Mouse (Mus musculus) G1E (cell line): ENCODE measurements around the gene Cks1brt. TPM values are rescaled to one million over a fixed set of nuclear protein-coding genes. Genes with fewer than 3 reads are reported as not detected.
"Not testable (repeated sequence)": the region's sequence is repeated elsewhere in the genome, so short reads cannot be mapped to it uniquely, and the experiment has no call there.

Experiments used
- ATAC-seq: 2 replicates; pipeline ENCODE4 v1.8.0; 2016; ENCODE audit warnings: mild to moderate bottlenecking; ENCODE audit not compliant: insufficient number of reproducible peaks, poor library complexity, low FRiP score, severe bottlenecking; ENCODE audit errors: extremely low read depth
- DNase-seq: peaks from one replicate; pipeline ENCODE4 v3.0.0; 2012; ENCODE audit warnings: low spot score
- H3K27me3 ChIP-seq: 2 replicates; pipeline ENCODE4 v1.6.1; 2012; ENCODE audit warnings: mild to moderate bottlenecking, low read length, inconsistent platforms; ENCODE audit not compliant: insufficient read depth
- H3K36me3 ChIP-seq: replicated peaks from 2 replicates; pipeline ENCODE3; 2012; ENCODE audit warnings: mild to moderate bottlenecking, inconsistent platforms
- H3K4me1 ChIP-seq: 2 replicates; pipeline ENCODE4 v1.6.1; 2012; ENCODE audit warnings: low read depth, low read length, inconsistent platforms, mixed read lengths; ENCODE audit not compliant: insufficient read depth
- H3K4me3 ChIP-seq: 2 replicates; pipeline ENCODE4 v1.5.1; 2012; ENCODE audit warnings: low read depth, mild to moderate bottlenecking, inconsistent platforms, low read length, moderate library complexity, mixed read lengths
- H3K9me3 ChIP-seq: replicated peaks from 2 replicates; pipeline ENCODE4 v1.6.1; 2012; ENCODE audit warnings: inconsistent platforms
- CTCF ChIP-seq: IDR thresholded peaks from 2 replicates; pipeline ENCODE4 v1.5.1; 2012; ENCODE audit warnings: low read depth, low read length, inconsistent platforms, mixed read lengths
- GATA1 ChIP-seq: IDR thresholded peaks from 2 replicates; pipeline ENCODE4 v1.6.1; 2012; ENCODE audit warnings: borderline replicate concordance, low read length, inconsistent platforms, mixed read lengths
- GATA2 ChIP-seq: IDR thresholded peaks from 2 replicates; pipeline ENCODE4 v1.6.1; 2012; ENCODE audit warnings: low read depth, low read length, inconsistent platforms, borderline replicate concordance
- POLR2AphosphoS5 ChIP-seq: IDR thresholded peaks from 2 replicates; pipeline ENCODE4 v1.6.1; 2012; ENCODE audit warnings: low read depth, low read length, inconsistent platforms; ENCODE audit not compliant: insufficient replicate concordance
- TAL1 ChIP-seq: conservative IDR thresholded peaks from 2 replicates; pipeline ENCODE4 v1.6.1; 2012; ENCODE audit warnings: low read depth, low read length, inconsistent platforms, mixed read lengths
- polyA plus RNA-seq: library from polyadenylated mRNA; stranded (reverse); fragments of >175 nt; gene quantifications from 2 replicates; pipeline ENCODE4 v1.2.3, GENCODE M21; 2012
- total RNA-seq, 2 experiments: library from RNA; stranded (forward) in 1 of 2; stranded (reverse) in 1 of 2; fragments of 200-1000 nt in 1 of 2; fragments of >200 nt in 1 of 2; fragmentation: Nextera tagmentation in 1 of 2; gene quantifications; 2 replicates each; pipeline ENCODE4 v1.2.3; 2014 to 2017

Gene Cks1brt
- total and polyA plus RNA-seq, 3 experiments, result 0.16 TPM; not detected in 2

GRCm38 (mm10) chr8:85122995-85123394 lies 28.7 kb upstream of the Cks1brt start, which contains the start of gene Zfp791:
Gene Zfp791 (minus strand): TSS chr8:85123095.
- ATAC-seq, result no peak
- no peak within 1 kb of the TSS for H3K4me3 ChIP-seq
- no peak for TF ChIP-seq GATA2
- TF ChIP-seq GATA1, result no peak
- TF ChIP-seq POLR2AphosphoS5, result no peak
- TF ChIP-seq CTCF, result no peak
- TF ChIP-seq TAL1, result no peak

GRCm38 (mm10) chr8:85123691-85124090 lies 28.0 kb upstream of the Cks1brt start:
- Histone ChIP-seq H3K9me3 (no peaks in the 10 kb centered on the region; the same call in 1 of the 2 replicates), H3K4me1 (no peaks in the 10 kb centered on the region), H3K4me3 (no peak overlapping the region), H3K36me3 (no peaks in the 10 kb centered on the region), H3K27me3 (peaks cover 12% of the 10 kb centered on the region)
- DNase-seq, result no peak
- TF ChIP-seq GATA2 (no peak), GATA1 (no peak), CTCF (no peak), POLR2AphosphoS5 (no peak), TAL1 (no peak)
- ATAC-seq, result no peak

More at GRCm38 (mm10) chr8:85122995-85123394, 28.7 kb upstream of the Cks1brt start, which contains the start of gene Zfp791:
- Histone ChIP-seq H3K4me1 (no peaks in the 10 kb centered on the region), H3K27me3 (peaks cover 12% of the 10 kb centered on the region), H3K36me3 (no peaks in the 10 kb centered on the region), H3K9me3 (no peaks in the 10 kb centered on the region; the same call in 1 of the 2 replicates)
- no peak for DNase-seq

- ATAC-seq (peak; percentile 28; the same call in 1 of the 2 replicates), DNase-seq (peak; percentile 16)
- Histone ChIP-seq H3K4me1 (peaks cover 8% of the 10 kb centered on the region), H3K4me3 (no peak overlapping the region), H3K27me3 (peaks cover 3% of the 10 kb centered on the region; the same call in 1 of the 2 replicates), H3K9me3 (no peaks in the 10 kb centered on the region; the same call in 1 of the 2 replicates), H3K36me3 (no peaks in the 10 kb centered on the region)
- no peak for TF ChIP-seq POLR2AphosphoS5
- no peak for TF ChIP-seq TAL1
- TF ChIP-seq GATA2, result no peak
- TF ChIP-seq CTCF, result no peak
- TF ChIP-seq GATA1, result no peak
Measured at GRCm38 (mm10) chr8:85132335-85132734, 19.4 kb upstream of the Cks1brt start.

GRCm38 (mm10) chr8:85135690-85136089 lies 16.0 kb upstream of the Cks1brt start:
- not testable (repeated sequence) for H3K4me1 ChIP-seq, ATAC-seq, DNase-seq, H3K27me3 ChIP-seq, H3K9me3 ChIP-seq, H3K4me3 ChIP-seq, H3K36me3 ChIP-seq

- TF ChIP-seq CTCF (no peak), POLR2AphosphoS5 (no peak)
- H3K27me3 ChIP-seq, result 0 out of 2 replicates have a peak, but pooled peaks cover 3% of the 10 kb centered on the region
- no peaks in the 10 kb centered on the region for H3K4me1 ChIP-seq
- no peaks in the 10 kb centered on the region for H3K36me3 ChIP-seq
- H3K9me3 ChIP-seq, result peaks cover 2% of the 10 kb centered on the region; the same call in 1 of the 2 replicates
- no peak overlapping the region for H3K4me3 ChIP-seq
- ATAC-seq, result no peak
- no peak for DNase-seq
Measured at GRCm38 (mm10) chr8:85142516-85142915, 9.2 kb upstream of the Cks1brt start.

- ATAC-seq, result no peak
- peak; percentile 8 for DNase-seq
- TF ChIP-seq GATA1 (no peak), GATA2 (no peak), CTCF (no peak), POLR2AphosphoS5 (no peak), TAL1 (no peak)
- Histone ChIP-seq H3K36me3 (no peaks in the 10 kb centered on the region), H3K4me1 (no peaks in the 10 kb centered on the region), H3K27me3 (peaks cover 3% of the 10 kb centered on the region; the same call in 1 of the 2 replicates), H3K9me3 (no peaks in the 10 kb centered on the region), H3K4me3 (no peak overlapping the region)
Measured at GRCm38 (mm10) chr8:85171291-85171690, 19.6 kb downstream of the Cks1brt start.

- H3K4me1 ChIP-seq, result no peaks in the 10 kb centered on the region
Measured at GRCm38 (mm10) chr8:85175892-85176291, 24.2 kb downstream of the Cks1brt start.

More at GRCm38 (mm10) chr8:85175892-85176291, 24.2 kb downstream of the Cks1brt start:
- Histone ChIP-seq H3K27me3 (no peaks in the 10 kb centered on the region; the same call in 1 of the 2 replicates), H3K4me3 (no peak overlapping the region), H3K36me3 (no peaks in the 10 kb centered on the region), H3K9me3 (no peaks in the 10 kb centered on the region)
- no peak for ATAC-seq
- TF ChIP-seq POLR2AphosphoS5 (no peak), GATA1 (no peak), GATA2 (no peak), TAL1 (no peak), CTCF (no peak)
- DNase-seq, result no peak
